Mouse (Mus musculus) midbrain, embryonic 10.5 days (tissue): Measurements from ENCODE around the gene Klhl29. TPM values are rescaled to one million over a fixed set of nuclear protein-coding genes. Genes with fewer than 3 reads are reported as not detected.
"Not testable (repeated sequence)": the region's sequence is repeated elsewhere in the genome, so short reads cannot be mapped to it uniquely, and the experiment has no call there.

Experiments
- DNase-seq: peaks from one replicate; pipeline ENCODE4 v3.0.0-alpha.2; 2017; ENCODE audit warnings: low spot score
- H3K27ac ChIP-seq: fragments of 300-500 bp; sonication (generic); replicated peaks from 2 replicates; pipeline ENCODE4 v1.5.1; 2016; ENCODE audit warnings: mild to moderate bottlenecking
- H3K27me3 ChIP-seq: fragments of 300-500 bp; sonication (generic); 2 replicates; pipeline ENCODE4 v1.6.1; 2016; ENCODE audit warnings: low read depth, mild to moderate bottlenecking; ENCODE audit not compliant: poor library complexity, severe bottlenecking
- H3K36me3 ChIP-seq: fragments of 300-500 bp; sonication (generic); 2 replicates; pipeline ENCODE4 v1.6.1; 2016; ENCODE audit warnings: mild to moderate bottlenecking, moderate library complexity
- H3K4me1 ChIP-seq: fragments of 300-500 bp; sonication (generic); 2 replicates; pipeline ENCODE4 v1.6.1; 2016
- H3K4me3 ChIP-seq: fragments of 300-500 bp; sonication (generic); 2 replicates; pipeline ENCODE4 v1.5.1; 2016; ENCODE audit warnings: mild to moderate bottlenecking, moderate library complexity
- H3K9me3 ChIP-seq: fragments of 300-500 bp; sonication (generic); replicated peaks from 2 replicates; pipeline ENCODE4 v1.6.1; 2016; ENCODE audit warnings: mild to moderate bottlenecking
- WGBS: fragments of 180-500 bp; shearing (Covaris S2); methylation state at CpG from one replicate; pipeline ENCODE4 v1.1.7; 2016; 5-methylcytosine and 5-hydroxymethylcytosine counted together
- polyA plus RNA-seq: library from polyadenylated mRNA; unstranded; fragments of >200 nt; fragmentation: Nextera tagmentation; extraction: Ambion mirVana; gene quantifications from 2 replicates; pipeline ENCODE4 v1.2.1, GENCODE M21; 2016

The Klhl29 gene
- polyA plus RNA-seq, 1 experiment from 2014 or later, result 0.85 TPM

- H3K27me3 ChIP-seq, result no peaks in the 10 kb centered on the region
- peaks cover 9% of the 10 kb centered on the region for H3K4me1 ChIP-seq
- no peak overlapping the region for H3K4me3 ChIP-seq
- H3K9me3 ChIP-seq, result no peaks in the 10 kb centered on the region
- no peak overlapping the region for H3K27ac ChIP-seq
- no peak for DNase-seq
- WGBS, result 94% methylated on average over 6 of the region's 6 CpGs
- 0 out of 2 replicates have a peak, but pooled peaks cover 8% of the 10 kb centered on the region for H3K36me3 ChIP-seq
These were observed 30.4 kb downstream of the Klhl29 start for GRCm38 (mm10) chr12:5345088-5345487.

- H3K27ac ChIP-seq, H3K4me3 ChIP-seq, H3K36me3 ChIP-seq, H3K4me1 ChIP-seq, H3K9me3 ChIP-seq, DNase-seq, H3K27me3 ChIP-seq: not testable (repeated sequence)
- 96% methylated on average over 6 of the region's 7 CpGs for WGBS
These were observed 31.0 kb downstream of the Klhl29 start for GRCm38 (mm10) chr12:5344457-5344856.

GRCm38 (mm10) chr12:5340151-5340603, 35.3 kb downstream of the Klhl29 start:
- no peaks in the 10 kb centered on the region for H3K9me3 ChIP-seq
- 0 out of 2 replicates have a peak, but pooled peaks cover 8% of the 10 kb centered on the region for H3K36me3 ChIP-seq
- peaks cover 27% of the 10 kb centered on the region for H3K4me1 ChIP-seq
- H3K27ac ChIP-seq, result no peak overlapping the region
- H3K4me3 ChIP-seq, result no peak overlapping the region
- no peaks in the 10 kb centered on the region for H3K27me3 ChIP-seq
- WGBS, result 94% methylated on average over 6 of the region's 6 CpGs
- no peak for DNase-seq

- H3K36me3 ChIP-seq, result 0 out of 2 replicates have a peak, but pooled peaks cover 6% of the 10 kb centered on the region
- 17% methylated on average over 8 of the region's 8 CpGs for WGBS
- peak overlapping the region; percentile 47; the same call in 1 of the 2 replicates for H3K27ac ChIP-seq
- H3K9me3 ChIP-seq, result no peaks in the 10 kb centered on the region
- peak; percentile 56 for DNase-seq
- no peak overlapping the region for H3K4me3 ChIP-seq
- no peaks in the 10 kb centered on the region for H3K27me3 ChIP-seq
- H3K4me1 ChIP-seq, result peaks cover 33% of the 10 kb centered on the region
These were observed 38.4 kb downstream of the Klhl29 start for GRCm38 (mm10) chr12:5336927-5337712.

GRCm38 (mm10) chr12:5336331-5336730, 39.2 kb downstream of the Klhl29 start:
- Histone ChIP-seq H3K4me1 (peaks cover 40% of the 10 kb centered on the region), H3K27me3 (no peaks in the 10 kb centered on the region), H3K27ac (peak overlapping the region; percentile 47; the same call in 1 of the 2 replicates), H3K9me3 (no peaks in the 10 kb centered on the region), H3K4me3 (no peak overlapping the region), H3K36me3 (no peaks in the 10 kb centered on the region)
- no peak for DNase-seq
- WGBS, result 86% methylated on average over 6 of the region's 6 CpGs

GRCm38 (mm10) chr12:5334956-5335355, 40.5 kb downstream of the Klhl29 start:
- no peak for DNase-seq
- Histone ChIP-seq H3K36me3 (no peaks in the 10 kb centered on the region), H3K4me1 (peaks cover 43% of the 10 kb centered on the region), H3K27ac (no peak overlapping the region), H3K27me3 (no peaks in the 10 kb centered on the region), H3K9me3 (no peaks in the 10 kb centered on the region), H3K4me3 (no peak overlapping the region)
- WGBS, result 84% methylated on average over 9 of the region's 9 CpGs

GRCm38 (mm10) chr12:5334175-5334574, 41.3 kb downstream of the Klhl29 start:
- no peaks in the 10 kb centered on the region for H3K9me3 ChIP-seq
- no peaks in the 10 kb centered on the region for H3K36me3 ChIP-seq
- DNase-seq, result no peak
- no peaks in the 10 kb centered on the region for H3K27me3 ChIP-seq
- H3K27ac ChIP-seq, result no peak overlapping the region
- peaks cover 39% of the 10 kb centered on the region for H3K4me1 ChIP-seq
- WGBS, result 87% methylated on average over 2 of the region's 2 CpGs
- no peak overlapping the region for H3K4me3 ChIP-seq

- Histone ChIP-seq H3K36me3 (no peaks in the 10 kb centered on the region), H3K4me1 (peaks cover 26% of the 10 kb centered on the region), H3K4me3 (no peak overlapping the region), H3K27ac (peak overlapping the region; percentile 46; the same call in 1 of the 2 replicates), H3K9me3 (no peaks in the 10 kb centered on the region), H3K27me3 (no peaks in the 10 kb centered on the region)
- 80% methylated on average over 13 of the region's 13 CpGs for WGBS
- DNase-seq, result no peak
These were observed 43.5 kb downstream of the Klhl29 start for GRCm38 (mm10) chr12:5331810-5332484.

GRCm38 (mm10) chr12:5330496-5331070, 44.9 kb downstream of the Klhl29 start:
- no peaks in the 10 kb centered on the region for H3K36me3 ChIP-seq
- peaks cover 15% of the 10 kb centered on the region; the same call in 1 of the 2 replicates for H3K4me1 ChIP-seq
- H3K27ac ChIP-seq, result no peak overlapping the region
- WGBS, result 90% methylated on average over 6 of the region's 6 CpGs
- DNase-seq, result no peak
- no peaks in the 10 kb centered on the region for H3K27me3 ChIP-seq
- H3K4me3 ChIP-seq, result no peak overlapping the region
- H3K9me3 ChIP-seq, result no peaks in the 10 kb centered on the region

- no peak overlapping the region for H3K27ac ChIP-seq
- DNase-seq, result no peak
- no peaks in the 10 kb centered on the region for H3K27me3 ChIP-seq
- peaks cover 11% of the 10 kb centered on the region for H3K4me1 ChIP-seq
- no peaks in the 10 kb centered on the region for H3K36me3 ChIP-seq
- H3K9me3 ChIP-seq, result no peaks in the 10 kb centered on the region
- WGBS, result 95% methylated on average over 9 of the region's 9 CpGs
- no peak overlapping the region for H3K4me3 ChIP-seq
These were observed 52.9 kb downstream of the Klhl29 start for GRCm38 (mm10) chr12:5322444-5323087.

GRCm38 (mm10) chr12:5321017-5321416, 54.5 kb downstream of the Klhl29 start:
- WGBS, result 92% methylated on average over 3 of the region's 3 CpGs
- DNase-seq, result no peak

GRCm38 (mm10) chr12:5319359-5319973, 56.0 kb downstream of the Klhl29 start:
- H3K27ac ChIP-seq, result 0 out of 2 replicates have a peak overlapping the region, but pooled peaks have one; percentile 33
- H3K36me3 ChIP-seq, result no peaks in the 10 kb centered on the region
- 42% methylated on average over 12 of the region's 12 CpGs for WGBS
- no peak overlapping the region for H3K4me3 ChIP-seq
- peak; percentile 35 for DNase-seq
- H3K27me3 ChIP-seq, result no peaks in the 10 kb centered on the region
- H3K4me1 ChIP-seq, result peaks cover 11% of the 10 kb centered on the region
- H3K9me3 ChIP-seq, result no peaks in the 10 kb centered on the region

More at GRCm38 (mm10) chr12:5321017-5321416, 54.5 kb downstream of the Klhl29 start:
- H3K9me3 ChIP-seq, result no peaks in the 10 kb centered on the region
- H3K36me3 ChIP-seq, result no peaks in the 10 kb centered on the region
- H3K27ac ChIP-seq, result no peak overlapping the region
- no peaks in the 10 kb centered on the region for H3K27me3 ChIP-seq
- H3K4me1 ChIP-seq, result peaks cover 11% of the 10 kb centered on the region
- no peak overlapping the region for H3K4me3 ChIP-seq
